Mouse (Mus musculus) urinary bladder, adult 18-20 months (tissue): Measurements from ENCODE around the gene Gm42688.

ENCODE experiments used
- DNase-seq, 2 experiments: peaks; one replicate each; pipeline ENCODE4 v3.0.0; 2022; ENCODE audit warnings: low spot score in 2 of 2, mixed read lengths in 2 of 2

Gene Gm42688

DNA sequence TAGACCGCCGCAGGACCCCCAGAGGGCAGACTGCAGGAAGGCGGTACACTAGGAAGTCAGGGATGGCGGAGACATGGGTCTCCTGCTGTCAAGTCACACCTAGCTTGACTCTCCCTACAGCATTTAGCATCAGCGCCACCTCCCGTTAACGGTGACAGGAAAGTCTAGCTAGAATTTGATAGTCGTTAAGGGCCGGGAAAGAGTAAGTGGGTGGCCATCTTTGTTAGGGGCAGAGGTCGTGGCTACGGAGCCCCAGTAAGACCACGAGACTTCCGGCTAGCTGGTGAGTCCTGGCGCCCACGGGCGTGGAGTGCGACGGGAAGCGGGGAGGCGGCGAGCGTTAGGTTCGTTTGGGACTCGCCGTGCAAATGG lies at the start of gene Gm42688, which contains the start of gene Ccdc142:
Gene Gm42688, plus strand, starts transcription at position 302 of the 372 bp plus-strand sequence.
Gene Ccdc142, plus strand, starts transcription at position 286 of the 372 bp plus-strand sequence.
- peak; percentile 85 to 87 for DNase-seq

DNA sequence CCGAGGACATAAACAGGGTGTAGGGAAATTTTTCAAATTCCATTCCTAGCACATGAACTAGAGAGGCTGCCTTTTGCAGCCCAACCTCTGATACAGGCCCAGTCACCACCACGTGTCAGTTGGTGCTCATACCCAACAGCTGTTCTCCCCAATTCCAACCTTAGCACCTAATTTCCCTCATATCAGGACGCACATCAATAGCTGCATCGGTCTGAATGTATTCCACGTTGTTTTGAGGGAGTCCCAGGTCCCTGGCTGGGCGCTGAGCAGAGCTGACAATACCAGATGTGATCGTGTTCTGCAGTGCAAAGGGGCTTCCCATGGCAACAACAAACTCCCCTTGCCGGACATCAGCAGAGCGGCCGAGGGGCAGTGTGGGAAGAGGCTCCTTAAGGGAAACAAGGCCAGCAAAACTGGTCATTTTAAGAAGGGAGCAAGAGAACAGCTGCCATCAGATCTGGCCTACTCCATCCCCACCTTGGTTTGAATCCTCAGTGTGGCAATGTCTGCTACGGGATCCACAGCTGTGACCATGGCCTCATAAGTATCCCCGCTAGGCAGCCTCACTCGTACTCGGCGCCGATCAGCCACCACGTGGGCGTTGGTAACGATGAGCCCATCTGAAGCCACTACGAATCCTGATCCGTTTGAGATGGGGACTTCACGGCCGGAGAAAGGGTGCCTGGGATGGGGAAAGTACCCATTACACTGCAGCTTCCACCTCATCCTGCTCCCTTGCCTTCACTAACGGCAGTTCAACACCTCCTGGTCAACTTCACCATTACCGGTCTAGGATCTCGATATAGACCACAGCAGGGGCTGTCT lies 48.1 kb upstream of the Gm42688 start:
- DNase-seq = no peak

DNA sequence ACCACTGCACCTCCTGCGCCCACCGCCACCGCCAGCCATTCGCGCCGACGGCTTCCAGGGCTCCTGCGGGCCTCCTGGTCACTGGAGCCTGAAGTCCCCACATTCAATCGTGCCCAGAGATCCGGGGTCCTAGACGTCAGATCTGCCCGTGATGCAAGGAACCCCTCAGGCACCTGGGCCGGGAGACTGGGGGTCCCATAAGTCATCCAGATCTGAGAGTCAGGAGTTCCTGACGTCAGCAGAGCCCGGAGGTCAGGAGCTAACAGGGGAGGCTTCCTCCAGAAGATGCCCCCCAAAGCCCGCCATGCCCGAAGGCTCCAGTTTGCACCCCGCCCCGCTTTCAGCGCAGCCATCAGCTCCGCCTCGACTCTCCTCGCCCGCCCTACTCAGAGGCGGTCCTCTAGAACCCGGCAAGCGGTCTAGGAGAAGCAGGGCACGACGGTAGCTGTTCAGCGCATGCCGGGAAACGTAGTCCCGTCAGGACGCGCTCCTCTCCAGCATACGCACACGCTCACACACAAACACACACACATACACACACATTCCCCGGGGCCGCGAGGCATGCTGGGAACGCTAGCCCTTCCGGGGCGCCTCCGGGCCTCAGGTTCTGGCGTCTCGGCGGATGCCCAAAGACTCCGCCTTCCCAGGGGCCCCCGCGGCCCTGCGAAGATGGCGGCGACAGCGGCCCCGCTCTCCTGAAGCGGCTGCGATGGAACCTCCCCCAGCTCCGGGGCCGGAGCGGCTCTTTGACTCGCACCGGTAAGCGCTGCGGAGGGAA lies 47.2 kb upstream of the Gm42688 start, which contains the start of gene Aup1:
Gene Aup1, plus strand, starts transcription at position 448 of the 778 bp plus-strand sequence.
- peak; percentile 92 to 96 for DNase-seq

DNA sequence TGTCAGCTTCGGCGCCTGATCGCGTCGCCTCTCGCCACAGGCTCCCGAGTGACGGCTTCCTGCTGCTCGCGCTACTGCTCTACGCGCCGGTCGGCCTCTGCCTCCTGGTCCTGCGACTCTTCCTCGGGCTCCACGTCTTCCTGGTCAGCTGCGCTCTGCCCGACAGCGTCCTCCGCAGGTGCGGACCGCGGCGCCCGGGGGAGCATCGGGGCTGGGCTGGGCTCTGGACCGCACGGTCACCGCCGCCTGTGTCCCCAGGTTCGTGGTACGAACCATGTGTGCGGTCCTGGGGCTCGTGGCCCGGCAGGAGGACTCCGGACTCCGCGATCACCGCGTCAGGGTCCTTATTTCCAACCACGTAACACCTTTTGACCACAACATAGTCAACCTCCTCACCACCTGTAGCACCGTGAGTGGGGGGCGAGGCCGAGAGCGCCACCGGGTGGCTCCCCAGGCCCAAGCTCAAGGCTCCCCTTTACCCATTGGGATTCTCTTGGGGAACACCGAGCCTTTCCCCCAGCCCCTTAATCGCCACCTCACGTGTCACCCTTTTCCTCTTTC lies 46.5 kb upstream of the Gm42688 start, which contains the start of gene Htra2:
Gene Htra2, minus strand, starts transcription at position 403 of the 561 bp plus-strand sequence.
- DNase-seq = no peak

DNA sequence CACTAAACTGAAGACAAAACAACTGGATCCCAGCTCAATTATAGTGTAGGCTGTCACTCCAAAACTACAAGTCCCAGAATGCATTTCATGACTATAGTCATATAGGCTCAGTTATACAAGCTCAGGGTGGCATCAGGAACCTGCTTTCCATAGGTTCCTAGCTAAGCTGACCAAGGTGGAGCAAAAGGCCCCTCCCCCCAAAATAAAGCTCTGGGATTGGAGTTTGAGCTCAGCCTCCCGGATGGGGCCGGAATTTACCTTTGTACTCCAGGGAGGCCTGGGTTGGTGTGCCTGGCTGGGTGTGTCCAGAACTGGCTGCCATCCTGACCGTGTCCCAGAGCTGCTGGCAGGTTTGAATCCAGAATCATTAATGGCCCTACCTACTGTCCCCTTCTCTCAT lies 43.6 kb upstream of the Gm42688 start, which contains the start of gene Dqx1:
Gene Dqx1, plus strand, starts transcription at position 55 of the 400 bp plus-strand sequence.
- no peak for DNase-seq

DNA sequence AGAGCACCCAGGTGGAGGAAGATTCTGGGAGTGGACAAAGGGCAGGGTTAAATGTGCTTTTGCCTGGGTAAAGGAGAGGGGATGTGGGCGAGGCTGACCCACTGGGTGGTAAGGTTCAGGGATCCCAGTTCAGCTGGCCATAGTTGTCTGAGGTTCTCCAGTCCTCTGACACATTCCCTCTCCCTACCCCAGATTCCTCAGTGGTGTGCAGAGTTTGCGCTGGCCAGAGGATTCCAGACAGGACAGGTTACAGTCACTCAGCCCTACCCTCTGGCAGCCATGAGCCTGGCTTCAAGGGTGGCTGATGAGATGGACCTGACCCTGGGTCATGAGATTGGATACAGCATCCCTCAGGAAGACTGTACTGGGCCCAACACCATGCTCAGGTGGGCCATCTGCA lies 42.7 kb upstream of the Gm42688 start:
- no peak for DNase-seq

DNA sequence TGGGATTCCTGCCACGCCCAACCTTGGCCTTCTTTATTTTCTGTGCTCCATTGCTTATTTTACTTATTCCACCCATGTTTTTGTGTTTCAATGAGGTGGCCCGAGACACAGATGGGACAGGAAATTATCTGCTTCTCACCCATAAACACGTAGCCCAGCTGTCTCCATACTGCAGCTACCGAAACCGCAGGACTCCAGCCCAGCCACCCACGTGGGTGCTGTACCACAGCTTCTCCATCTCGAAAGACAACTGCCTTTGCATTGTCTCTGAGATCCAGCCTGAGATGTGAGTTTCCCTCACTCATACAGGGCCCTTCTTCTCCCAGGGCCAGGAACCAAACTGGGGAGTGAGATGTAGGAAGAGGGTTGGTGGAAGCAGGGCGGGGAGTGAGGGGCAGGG lies 35.4 kb upstream of the Gm42688 start:
- DNase-seq = no peak

DNA sequence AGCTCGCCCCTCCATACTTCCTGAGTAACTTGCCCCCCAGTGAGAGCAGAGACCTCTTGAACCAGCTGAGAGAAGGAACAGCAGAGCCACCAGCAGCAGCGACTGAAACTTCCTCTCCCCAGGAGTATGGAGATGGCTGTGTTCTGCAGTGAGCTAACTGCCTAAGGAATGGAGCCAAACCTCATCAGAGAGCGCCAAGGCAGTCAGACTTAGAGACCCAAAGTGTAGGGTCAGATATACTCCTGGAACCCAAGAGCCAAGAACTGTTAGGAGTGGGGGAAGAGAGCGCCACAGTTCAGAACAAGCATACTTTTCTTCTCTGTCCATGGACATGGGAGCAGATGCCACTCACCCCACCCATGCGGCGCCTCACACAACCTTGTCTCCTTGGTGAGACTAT lies 35.0 kb upstream of the Gm42688 start:
- DNase-seq = no peak

DNA sequence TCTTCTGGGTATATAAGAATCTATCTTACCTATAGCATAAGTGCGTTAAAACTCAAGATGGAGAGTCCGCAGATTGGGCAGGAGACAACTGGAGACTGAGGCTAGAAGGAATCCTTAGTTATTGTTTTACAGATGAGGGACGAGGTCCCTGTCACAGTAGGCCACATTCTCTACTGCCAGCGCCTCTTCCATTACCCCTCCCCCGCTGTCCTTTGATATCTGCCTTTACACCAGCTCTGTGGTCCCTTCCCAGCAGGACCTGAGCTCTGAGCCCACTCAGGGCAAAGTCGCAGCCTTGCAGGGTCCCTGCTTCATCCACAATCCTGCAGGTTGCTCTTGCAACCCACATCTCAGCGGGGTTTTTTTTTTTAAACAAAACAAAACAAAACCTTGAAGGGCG lies 33.2 kb upstream of the Gm42688 start:
- DNase-seq = no peak

DNA sequence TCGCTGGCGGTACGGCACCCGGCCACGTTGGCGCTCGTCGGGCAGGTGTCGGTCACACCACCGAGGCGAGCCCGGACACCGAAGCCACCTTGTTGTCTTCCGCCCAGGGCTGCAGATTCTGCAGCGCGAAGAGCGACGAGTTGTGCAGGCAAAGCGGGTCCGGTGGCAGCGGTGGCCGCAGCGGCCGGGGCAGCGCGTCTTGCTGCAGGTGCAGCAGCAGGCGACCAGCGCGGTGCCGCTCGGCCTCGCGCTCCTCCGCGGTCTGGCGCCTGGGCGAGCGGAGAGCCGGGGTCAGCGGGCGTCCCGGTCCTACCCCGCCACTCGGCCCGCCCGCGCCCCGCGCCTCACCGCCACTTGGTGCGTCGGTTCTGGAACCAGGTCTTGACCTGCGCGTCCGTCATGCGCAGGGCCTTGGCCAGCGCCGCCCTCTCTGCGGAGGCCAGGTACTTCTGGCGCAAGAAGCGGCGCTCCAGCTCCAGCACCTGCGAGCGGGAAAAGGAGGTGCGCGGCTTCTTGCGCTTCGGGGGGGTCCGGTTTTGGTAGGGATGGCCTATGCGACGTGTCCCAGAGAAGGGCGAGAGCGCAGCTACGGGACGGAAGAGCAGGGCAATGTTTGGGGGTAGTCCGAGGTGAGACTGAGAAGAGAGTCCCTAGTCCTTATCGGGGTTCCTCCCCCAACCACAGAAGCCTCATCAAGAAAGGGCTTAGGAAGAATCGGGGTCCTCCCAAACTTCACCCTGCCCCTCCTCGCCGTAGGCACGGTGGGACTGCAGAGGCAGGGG lies 32.5 kb upstream of the Gm42688 start:
- DNase-seq = peak in 1 of 2 experiments; percentile 52

DNA sequence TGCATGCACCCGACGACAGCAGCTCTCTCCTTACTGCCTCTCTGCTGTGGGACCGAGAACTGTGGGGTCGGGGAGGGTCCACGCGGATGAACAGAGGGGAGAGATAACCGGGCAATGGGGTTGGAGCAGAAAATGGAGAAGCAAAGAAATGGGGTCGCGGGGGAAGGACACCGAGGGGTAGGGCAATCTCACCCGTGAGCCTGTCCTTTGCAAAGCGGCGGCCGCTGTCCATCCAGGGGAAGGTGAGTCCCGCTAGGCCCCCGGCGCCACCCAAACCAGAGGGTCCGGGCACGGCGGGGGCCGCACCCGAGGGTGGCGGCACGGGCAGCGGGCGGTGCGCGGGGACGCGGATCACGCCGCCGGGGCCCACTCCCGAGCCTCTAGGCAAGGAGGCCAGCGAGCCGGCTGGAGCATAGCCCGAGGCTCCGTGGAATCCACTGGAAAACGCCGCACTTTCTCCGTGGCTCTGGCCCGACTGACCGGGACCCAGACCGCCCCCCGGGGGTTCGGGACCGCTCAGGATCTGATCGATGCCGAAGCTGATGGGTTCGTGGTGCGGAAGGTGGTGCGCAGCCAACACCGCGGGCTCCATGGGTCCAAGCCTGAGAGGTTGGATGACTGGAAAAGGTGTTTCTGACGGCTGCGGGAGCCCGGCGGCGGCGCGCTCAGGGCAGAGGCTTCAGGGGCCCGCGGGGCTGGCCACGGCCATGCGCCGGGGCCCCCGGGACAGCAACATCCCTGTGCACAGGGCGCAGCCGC lies 31.8 kb upstream of the Gm42688 start:
- DNase-seq = peak in 1 of 2 experiments; percentile 21

DNA sequence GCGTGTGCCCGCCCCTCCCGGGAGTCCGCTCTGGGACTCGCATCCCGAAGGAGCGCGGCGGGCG lies 31.3 kb upstream of the Gm42688 start, which contains the start of gene Tlx2:
Gene Tlx2, minus strand, starts transcription at position 47 of the 64 bp plus-strand sequence.
- DNase-seq = no peak

DNA sequence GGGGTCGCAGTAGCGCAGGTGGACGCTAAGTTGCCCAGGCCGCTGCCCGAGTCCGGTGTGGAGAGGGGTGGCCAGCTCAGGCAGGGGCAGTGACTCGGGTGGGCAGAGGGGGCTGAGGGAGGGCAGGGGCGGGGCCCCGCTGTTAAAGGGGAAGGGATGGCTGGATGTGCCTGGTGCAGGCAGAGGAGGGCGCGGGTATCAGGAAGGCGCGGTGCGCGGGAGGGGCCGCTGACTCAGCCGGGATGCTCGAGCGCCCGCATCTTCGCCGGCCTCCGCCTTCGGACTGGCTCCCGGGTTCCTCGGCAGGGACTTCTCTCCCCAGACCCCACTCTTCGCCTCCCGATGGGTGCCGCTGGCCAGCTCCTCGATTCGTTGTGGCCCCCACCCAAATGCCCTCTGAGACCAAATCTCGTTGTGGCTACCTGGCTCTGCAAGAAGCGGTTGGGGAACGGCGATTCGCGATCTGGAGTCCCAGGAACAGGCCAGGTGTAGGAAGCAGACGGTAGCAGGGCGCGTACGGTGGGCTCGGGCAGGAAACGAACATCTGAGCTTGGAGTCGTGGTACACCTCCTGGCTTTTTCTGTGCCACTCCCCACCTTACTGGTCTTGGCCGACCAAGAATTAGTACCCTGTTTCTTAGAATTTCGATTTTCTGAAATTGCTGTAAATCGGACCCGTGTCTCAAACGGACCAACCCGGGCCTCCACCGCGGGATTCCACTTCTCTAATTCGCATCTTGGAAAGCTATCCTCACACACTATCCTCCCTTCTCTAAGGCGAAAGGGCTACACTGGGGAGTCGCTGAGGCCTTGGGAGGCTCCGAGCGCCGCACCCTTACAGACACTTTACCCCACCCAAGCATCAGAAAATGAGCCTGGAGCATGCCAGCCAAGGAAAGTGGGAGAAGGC lies 30.9 kb upstream of the Gm42688 start:
- peak in 1 of 2 experiments; percentile 49 for DNase-seq

DNA sequence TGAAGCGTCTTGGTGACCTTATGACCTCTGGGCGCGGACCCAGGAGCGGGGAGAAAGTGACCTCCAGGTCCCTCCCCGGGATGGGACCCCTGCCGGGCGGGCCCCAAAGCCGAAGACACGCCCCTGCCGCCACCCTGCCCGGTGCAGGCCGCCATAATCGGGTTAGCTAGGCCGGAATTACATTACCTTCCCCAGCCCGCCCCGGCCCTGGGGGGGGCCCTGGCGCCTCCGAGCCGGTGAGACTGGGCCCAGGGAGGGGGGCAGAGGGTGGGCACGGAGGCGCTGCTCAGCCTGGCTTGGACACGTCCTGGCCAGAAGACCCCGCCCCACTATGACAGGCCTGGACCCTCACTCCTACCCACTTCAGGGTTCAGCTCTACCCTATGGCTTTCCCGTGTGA lies 30.2 kb upstream of the Gm42688 start:
- DNase-seq = no peak

DNA sequence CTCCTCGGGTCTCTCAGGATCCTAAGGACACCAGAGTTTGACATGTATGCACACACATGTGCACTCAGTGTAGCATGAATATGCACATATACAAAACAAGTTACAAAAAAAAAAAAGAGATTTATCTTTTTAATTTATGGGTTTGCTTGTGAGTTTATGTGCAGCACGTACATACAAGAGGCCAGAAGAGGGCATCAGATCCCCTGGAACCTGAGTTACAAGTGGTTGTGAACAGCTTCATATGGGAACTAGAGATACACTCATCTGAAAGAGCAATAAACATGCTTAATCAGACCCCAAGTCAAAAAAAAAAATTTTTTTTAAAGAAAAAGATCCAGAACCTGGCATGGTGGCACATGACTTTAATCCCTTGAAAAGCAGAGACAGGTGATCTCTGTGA lies 26.4 kb upstream of the Gm42688 start:
- DNase-seq = no peak

DNA sequence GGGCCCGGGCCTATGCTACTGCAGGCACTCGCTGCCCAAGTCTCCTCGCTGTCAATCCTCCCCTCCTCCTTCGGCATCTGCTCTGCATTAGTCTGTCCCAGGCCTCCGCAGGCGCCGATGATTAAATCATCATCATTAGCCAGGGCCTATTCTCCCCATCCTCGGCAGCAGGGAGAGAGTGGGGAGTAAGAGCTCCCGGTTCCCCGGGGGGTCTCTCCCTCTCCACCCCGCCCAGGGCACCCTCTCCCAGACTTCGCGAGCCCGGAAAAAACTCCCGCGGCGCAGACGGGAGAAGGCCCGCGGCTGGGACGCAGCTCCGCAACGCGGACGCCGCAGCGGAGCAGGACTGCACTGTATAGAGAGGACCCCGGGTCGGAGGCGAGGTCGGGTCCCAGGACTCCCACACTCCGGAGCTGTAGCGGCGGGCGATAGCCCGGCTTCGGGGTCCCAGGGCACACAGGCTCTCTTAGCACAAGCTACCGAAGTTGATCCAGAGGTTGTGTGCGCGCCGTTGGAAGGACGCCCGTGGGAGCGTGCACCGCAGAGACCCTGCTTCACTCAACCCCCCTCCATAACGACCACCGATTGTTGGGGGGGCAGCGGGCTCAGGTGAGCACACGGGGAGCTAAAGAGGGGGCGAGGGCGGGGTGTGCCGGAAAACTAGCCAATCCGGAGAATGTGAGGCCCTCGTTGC lies 23.6 kb upstream of the Gm42688 start, which contains the start of gene Pcgf1:
Gene Pcgf1, plus strand, starts transcription at position 240 of the 694 bp plus-strand sequence.
- DNase-seq = peak in 1 of 2 experiments; percentile 73

DNA sequence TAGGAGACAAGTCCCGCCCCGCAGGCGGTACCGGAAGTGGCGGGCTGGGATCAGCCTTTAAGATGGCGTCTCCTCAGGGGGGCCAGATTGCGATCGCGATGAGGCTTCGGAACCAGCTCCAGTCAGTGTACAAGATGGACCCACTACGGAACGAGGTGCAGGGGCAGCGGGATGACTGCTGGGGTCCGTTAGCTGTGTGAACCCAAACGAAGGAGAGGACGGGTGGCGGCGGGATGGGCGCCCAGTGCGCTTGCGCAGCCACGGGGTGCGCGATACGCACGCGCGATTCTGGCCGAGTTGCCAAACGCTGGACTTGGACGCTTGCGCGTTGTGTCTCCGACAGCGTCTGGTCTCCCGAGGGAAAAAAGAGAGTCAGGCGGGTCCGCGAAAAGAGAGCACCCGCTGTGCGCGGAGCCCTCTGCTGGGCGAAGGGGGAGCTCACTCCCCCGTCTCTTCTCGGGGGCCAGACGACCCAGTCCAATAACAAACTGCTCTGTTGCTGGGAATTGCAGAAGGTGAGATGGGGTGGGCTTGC lies 23.0 kb upstream of the Gm42688 start:
- DNase-seq = peak; percentile 98 to 100

DNA sequence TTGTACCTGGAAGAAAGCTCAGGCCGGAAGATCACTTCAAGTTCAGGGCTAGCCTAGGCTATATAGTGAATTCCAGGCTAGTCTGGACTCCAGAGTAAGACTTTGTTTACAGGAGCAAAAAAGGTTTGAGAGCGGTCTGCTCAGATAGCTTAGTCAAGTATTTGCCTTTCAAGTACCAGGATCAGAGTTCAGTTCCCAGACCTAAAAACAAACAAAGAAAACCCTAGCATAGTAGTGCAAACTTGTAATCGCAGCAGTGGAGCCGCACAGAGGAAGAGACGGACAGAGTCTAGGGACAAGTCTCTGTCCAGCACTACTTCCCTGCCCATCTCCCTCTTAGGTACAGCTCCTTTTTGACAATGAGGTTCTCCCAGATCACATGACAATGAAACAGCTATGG lies 21.2 kb upstream of the Gm42688 start:
- no peak for DNase-seq

DNA sequence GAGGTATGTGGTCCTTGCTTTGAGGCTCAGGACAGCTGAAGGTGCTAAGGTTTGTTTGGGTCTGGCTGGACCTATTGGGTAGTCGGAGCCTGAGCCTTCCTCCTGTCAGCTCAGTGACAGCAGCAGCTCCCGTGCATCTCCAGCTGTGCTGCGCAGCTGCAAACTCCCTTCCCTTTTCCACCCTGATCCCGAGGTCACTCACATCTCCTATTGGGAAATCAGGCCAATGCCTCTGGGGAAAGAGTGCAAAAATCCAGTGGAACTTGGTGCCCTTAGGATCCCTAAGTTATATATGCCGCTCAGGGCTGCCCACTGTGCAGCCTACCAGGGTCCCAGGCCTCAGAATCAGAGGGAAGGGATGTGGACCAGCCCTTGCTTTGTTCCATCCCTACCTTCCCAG lies 17.9 kb upstream of the Gm42688 start:
- DNase-seq = no peak
